16 mouse cellular contexts compared by ENCODE assay signal in the genomic region with DNA sequence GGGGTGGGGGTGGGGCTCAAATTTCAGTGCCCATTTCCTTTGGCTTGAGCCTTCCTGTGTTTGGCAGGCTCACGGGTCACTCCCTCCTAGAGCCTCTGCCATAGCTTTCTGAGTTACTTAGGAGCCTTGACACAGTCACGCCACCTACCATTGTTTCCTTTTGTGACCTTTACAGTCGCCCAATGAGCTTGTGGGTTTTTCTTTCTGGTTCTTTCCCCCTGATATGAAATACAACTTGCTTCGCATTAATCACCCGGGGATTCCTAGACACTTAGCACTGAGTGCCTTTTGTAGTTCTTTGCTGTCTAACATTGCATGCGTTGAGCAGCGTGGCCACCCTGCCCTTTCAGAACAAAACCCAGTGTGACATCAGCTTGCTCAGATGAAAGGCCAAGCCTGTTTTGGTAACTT.
DNase-seq lines count a peak whose midpoint lies in the region; ATAC-seq and TF ChIP-seq lines count a peak whose summit lies in the region.
"Had no signal": no experiment of that assay in that cellular context is flagged by ENCODE, and none has a peak within 500 bp of the region (broad histone marks: within the 10 kb centered on the region; RNA-seq: fewer than 3 reads in every experiment).

No protein-coding gene starts in this region.

- no peak overlapping the region for H3K27ac ChIP-seq in neural tube, embryonic 15.5 days (replicated peaks)
- H3K27ac ChIP-seq in hindbrain, embryonic 15.5 days (replicated peaks): no peak overlapping the region
- no peak overlapping the region for H3K27ac ChIP-seq in midbrain, embryonic 15.5 days
- no peak overlapping the region for H3K27ac ChIP-seq in thymus, adult 2 months (ENCODE audit: control insufficient read depth, insufficient read depth, low read length)
- H3K27ac ChIP-seq: embryonic facial prominence, embryonic 12.5 days; forebrain, embryonic 10.5 days; liver, embryonic 13.5 days had no signal

- no peaks in the 10 kb centered on the region for H3K27me3 ChIP-seq in neural tube, embryonic 15.5 days (replicated peaks)
- no peaks in the 10 kb centered on the region for H3K27me3 ChIP-seq in hindbrain, embryonic 15.5 days
- H3K27me3 ChIP-seq in midbrain, embryonic 15.5 days (replicated peaks): no peaks in the 10 kb centered on the region
- no peaks in the 10 kb centered on the region for H3K27me3 ChIP-seq in thymus, adult 2 months (ENCODE audit: control insufficient read depth, insufficient read depth, low read length)
- H3K27me3 ChIP-seq: embryonic facial prominence, embryonic 12.5 days; liver, embryonic 13.5 days had no signal

- intact Hi-C loops in heart, postnatal 25 days (cut with DNase I): no loop called here

- no peak overlapping the region for H3K4me3 ChIP-seq in neural tube, embryonic 15.5 days (replicated peaks)
- H3K4me3 ChIP-seq in hindbrain, embryonic 15.5 days: no peak overlapping the region
- no peak overlapping the region for H3K4me3 ChIP-seq in midbrain, embryonic 15.5 days
- H3K4me3 ChIP-seq in thymus, adult 2 months (ENCODE audit: control insufficient read depth, insufficient read depth, low read length): no peak overlapping the region
- H3K4me3 ChIP-seq: embryonic facial prominence, embryonic 12.5 days; forebrain, embryonic 10.5 days; liver, embryonic 13.5 days had no signal

- H3K4me1 ChIP-seq in neural tube, embryonic 15.5 days: no peaks in the 10 kb centered on the region
- no peaks in the 10 kb centered on the region for H3K4me1 ChIP-seq in hindbrain, embryonic 15.5 days (replicated peaks)
- 0 out of 2 replicates have a peak, but pooled peaks cover 4% of the 10 kb centered on the region for H3K4me1 ChIP-seq in midbrain, embryonic 15.5 days
- no peaks in the 10 kb centered on the region for H3K4me1 ChIP-seq in thymus, adult 2 months (replicated peaks; ENCODE audit: control insufficient read depth, insufficient read depth, low read length)
- H3K4me1 ChIP-seq: liver, embryonic 13.5 days had no signal

- H3K9ac ChIP-seq in neural tube, embryonic 15.5 days (replicated peaks): no peak overlapping the region
- no peak overlapping the region for H3K9ac ChIP-seq in hindbrain, embryonic 15.5 days
- H3K9ac ChIP-seq in midbrain, embryonic 15.5 days: no peak overlapping the region
- H3K9ac ChIP-seq: embryonic facial prominence, embryonic 12.5 days; liver, embryonic 13.5 days had no signal

- peak; percentile 22 for DNase-seq in neural tube, embryonic 10.5 days (ENCODE audit: extremely low spot score, low spot score)
- DNase-seq in thymus, adult 2 months: no peak
- DNase-seq in MN1 (ENCODE audit: low spot score): no peak
- DNase-seq in heart, postnatal 25 days (ENCODE audit: low spot score): no peak
- DNase-seq: adrenal gland, adult 2 months; cerebellum, adult 2 months; gastrocnemius, postnatal 14 days; heart, postnatal 36 days; kidney, adult 18-20 months; kidney, postnatal 4 days; liver, embryonic 13.5 days had no signal

- H3K4me2 ChIP-seq in neural tube, embryonic 15.5 days: no peak overlapping the region
- H3K4me2 ChIP-seq in hindbrain, embryonic 15.5 days: no peak overlapping the region
- H3K4me2 ChIP-seq in midbrain, embryonic 15.5 days: no peak overlapping the region
- H3K4me2 ChIP-seq: embryonic facial prominence, embryonic 12.5 days; liver, embryonic 13.5 days had no signal

- no peaks in the 10 kb centered on the region for H3K36me3 ChIP-seq in neural tube, embryonic 15.5 days
- no peaks in the 10 kb centered on the region for H3K36me3 ChIP-seq in hindbrain, embryonic 15.5 days
- H3K36me3 ChIP-seq in midbrain, embryonic 15.5 days (replicated peaks): no peaks in the 10 kb centered on the region
- H3K36me3 ChIP-seq in thymus, adult 2 months (ENCODE audit: control insufficient read depth, insufficient read depth, low read length): no peaks in the 10 kb centered on the region
- H3K36me3 ChIP-seq: embryonic facial prominence, embryonic 12.5 days; forebrain, embryonic 10.5 days; liver, embryonic 13.5 days had no signal

- no peak for TF ChIP-seq CTCF in thymus, adult 2 months (IDR thresholded peaks at IDR 0.05; ENCODE audit: borderline replicate concordance, control insufficient read depth, extremely low read depth, insufficient read depth, low read length, poor library complexity)

- no peaks in the 10 kb centered on the region for H3K9me3 ChIP-seq in neural tube, embryonic 15.5 days (replicated peaks)
- no peaks in the 10 kb centered on the region for H3K9me3 ChIP-seq in hindbrain, embryonic 15.5 days
- no peaks in the 10 kb centered on the region for H3K9me3 ChIP-seq in midbrain, embryonic 15.5 days
- H3K9me3 ChIP-seq: embryonic facial prominence, embryonic 12.5 days; forebrain, embryonic 10.5 days; liver, embryonic 13.5 days had no signal

- no peak; the same call in 1 of the 2 replicates for ATAC-seq in neural tube, embryonic 15.5 days (ENCODE audit: low FRiP score)
- ATAC-seq in hindbrain, embryonic 15.5 days (ENCODE audit: low FRiP score, low read depth): peak; percentile 65; the same call in 1 of the 2 replicates
- peak; percentile 74 for ATAC-seq in midbrain, embryonic 15.5 days (replicated peaks)

- TF ChIP-seq POLR2A in thymus, adult 2 months (IDR thresholded peaks at IDR 0.05; ENCODE audit: control insufficient read depth, extremely low read depth, insufficient read depth, low read length, poor library complexity): no peak

- WGBS in neural tube, embryonic 15.5 days: 29% methylated on average over 7 of the region's 7 CpGs
- 16% methylated on average over 7 of the region's 7 CpGs for WGBS in hindbrain, embryonic 15.5 days
- 33% methylated on average over 7 of the region's 7 CpGs for WGBS in midbrain, embryonic 15.5 days
- WGBS in thymus, adult 2 months: 95% methylated on average over 7 of the region's 7 CpGs
